Mouse (Mus musculus): ENCODE measurements at regions not wholly inside any gene's neighbourhood (a gene's known extent, or its start where the extent isn't known, plus 50 kb on each side); places are given as distances from the start of the nearest gene placed in this dataset.

DNA sequence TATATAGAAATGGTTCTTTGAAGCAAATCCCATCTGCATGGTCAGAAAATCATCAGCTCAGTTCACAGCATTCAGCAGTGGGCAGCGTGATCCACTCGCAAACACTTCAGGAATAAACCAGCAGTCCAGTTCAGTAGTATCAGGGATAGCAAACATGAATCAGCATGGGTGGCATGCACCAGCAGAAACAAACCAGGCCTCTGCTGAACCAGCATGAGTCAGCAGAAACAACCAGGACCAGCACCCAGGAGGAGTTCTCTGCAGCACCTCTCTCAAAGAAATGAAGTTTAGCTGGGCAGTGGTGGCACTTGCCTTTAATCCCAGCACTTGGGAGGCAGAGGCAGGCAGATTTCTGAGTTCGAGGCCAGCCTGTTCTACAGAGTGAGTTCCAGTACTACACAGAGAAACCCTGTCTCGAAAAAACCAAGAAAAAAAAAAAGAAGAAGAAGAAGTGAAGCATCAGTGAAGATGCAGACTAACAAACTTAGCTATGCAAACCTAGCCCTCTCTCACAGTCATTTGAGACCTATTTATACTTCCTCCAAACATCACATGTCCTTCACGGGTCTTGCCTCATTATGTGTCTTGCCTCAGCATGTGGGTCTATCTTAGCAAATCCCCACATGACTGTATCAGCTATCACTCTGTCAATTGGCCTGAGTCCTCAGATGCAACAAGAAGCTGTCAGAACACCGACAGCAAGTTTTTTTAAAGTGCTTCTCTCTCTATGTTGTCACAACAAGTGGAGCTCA lies 80.2 kb downstream of the Fthl17a start:
- DNase-seq: peak; percentile 2

DNA sequence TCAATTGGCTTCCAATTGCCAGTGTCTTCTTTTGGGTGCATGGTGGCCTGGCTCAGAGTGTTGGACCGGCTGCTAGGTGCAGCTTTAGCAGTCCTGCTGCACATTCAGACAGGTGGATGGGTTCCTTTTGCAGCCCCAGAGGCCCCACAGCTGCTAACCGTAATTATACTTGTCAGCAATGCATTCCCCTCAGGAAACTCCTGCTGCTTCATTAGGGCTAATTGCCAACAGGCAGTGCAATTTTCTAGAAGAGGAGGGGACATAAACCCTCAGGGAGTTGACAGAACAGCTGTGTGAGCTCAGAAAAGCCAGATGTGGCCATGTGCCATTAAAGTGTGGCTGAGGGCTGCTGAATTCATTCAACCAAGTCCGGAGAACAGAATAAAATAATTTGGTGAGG lies 94.0 kb downstream of the Fthl17a start:
- no peak for DNase-seq

DNA sequence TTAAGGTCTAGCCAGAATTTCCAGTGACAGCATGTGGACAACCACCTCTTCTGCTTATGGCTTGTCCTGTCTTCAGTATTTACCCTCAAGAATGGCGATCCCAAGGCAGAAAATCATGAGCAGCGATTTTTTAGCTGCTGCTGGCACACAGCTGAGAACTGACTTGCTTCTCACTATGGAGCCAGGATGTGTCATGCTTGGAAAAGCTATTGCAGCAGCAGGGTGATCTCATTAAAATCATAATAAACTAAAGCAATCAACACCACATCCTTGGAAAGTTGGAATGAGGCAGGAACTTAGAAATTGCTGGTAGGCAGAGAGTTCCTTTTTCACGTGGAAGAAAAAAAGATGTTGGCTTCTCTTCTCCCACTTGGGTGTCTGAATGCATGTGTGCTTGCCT lies 125.8 kb downstream of the Fthl17a start:
- DNase-seq: no peak

DNA sequence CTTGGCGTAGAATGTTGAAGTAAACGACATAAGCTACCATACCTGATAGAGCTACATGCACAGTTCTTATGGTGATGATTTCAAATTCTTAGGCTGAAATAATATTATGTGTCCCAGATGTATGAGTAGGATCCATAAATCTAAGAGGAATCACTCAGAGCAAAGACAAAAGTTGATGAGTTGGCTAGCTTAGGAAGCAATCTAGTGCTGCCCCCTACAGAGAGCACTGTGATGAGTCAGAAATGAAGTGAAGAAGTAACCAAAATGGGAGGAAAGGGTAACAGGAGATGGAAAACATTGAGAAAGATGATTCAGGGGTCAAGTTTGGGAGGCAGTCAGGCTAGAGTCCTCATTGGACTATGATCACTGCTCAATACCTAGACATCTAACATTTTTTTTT lies 135.0 kb downstream of the Fthl17a start:
- DNase-seq: no peak

All from adrenal gland, postnatal 25 days (tissue).